Mouse (Mus musculus) erythroblast, embryonic 14.5 days (primary cell): Measurements from ENCODE around the gene Edn2.

ENCODE experiments used
- GATA1 ChIP-seq: IDR thresholded peaks from 2 replicates; pipeline ENCODE4 v1.6.1; 2012; ENCODE audit warnings: low read length, inconsistent platforms, mixed read lengths
- TAL1 ChIP-seq: IDR thresholded peaks from 3 replicates; pipeline ENCODE4 v1.6.1; 2012; ENCODE audit warnings: low read length, inconsistent platforms, mixed read lengths

DNA sequence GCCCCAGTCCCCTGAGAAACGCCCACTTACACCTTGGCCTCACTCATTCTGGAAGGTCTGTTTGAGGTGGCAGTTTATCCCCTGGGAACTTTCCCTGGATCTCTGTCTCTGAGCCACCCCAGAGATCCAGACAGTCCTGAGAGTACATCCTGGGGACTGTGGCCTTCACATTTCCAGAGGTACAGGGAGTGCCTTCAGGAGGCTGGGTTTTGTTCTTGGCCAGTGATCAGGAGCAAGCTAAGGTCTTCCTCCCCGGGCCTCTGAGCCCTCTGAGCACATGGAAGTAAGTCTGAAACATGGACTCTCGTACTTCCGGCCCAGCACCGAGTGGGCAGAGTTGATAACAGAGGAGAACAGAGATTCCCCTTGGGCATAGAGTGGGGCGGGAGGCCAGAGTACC is 36.4 kb upstream of the Edn2 start:
- TF ChIP-seq TAL1 (no peak), GATA1 (no peak)
